Mouse (Mus musculus): ENCODE measurements around the gene Fam129c.

The Fam129c gene

DNA sequence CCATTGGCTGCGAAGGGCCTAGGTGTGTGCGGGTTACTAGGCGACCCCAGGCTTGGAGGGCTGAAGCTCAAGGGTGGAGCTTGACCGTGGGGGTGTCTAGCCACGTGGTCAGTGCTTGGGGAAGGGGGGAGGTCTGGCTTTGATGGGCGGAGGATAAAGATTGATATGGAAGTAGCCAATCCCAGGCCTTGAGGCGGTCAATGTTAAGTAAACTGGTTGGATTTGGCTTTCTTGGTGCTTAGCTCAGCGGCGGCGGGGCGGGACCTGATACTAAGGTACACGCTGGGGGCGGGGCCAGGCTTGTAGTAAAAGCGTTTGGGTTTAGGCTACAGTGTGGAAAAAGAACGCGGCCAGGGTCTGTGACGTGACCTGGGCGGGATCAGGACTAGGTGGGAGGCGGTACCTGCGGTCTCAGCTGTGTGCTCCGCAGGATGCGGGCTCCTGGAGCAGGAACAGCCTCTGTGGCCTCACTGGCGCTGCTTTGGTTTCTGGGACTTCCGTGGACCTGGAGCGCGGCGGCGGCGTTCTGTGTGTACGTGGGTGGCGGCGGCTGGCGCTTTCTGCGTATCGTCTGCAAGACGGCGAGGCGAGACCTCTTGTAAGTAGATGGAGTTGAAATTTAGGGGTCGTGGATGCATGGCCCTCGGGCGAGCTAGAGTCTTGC lies 27.0 kb upstream of the Fam129c start:
- in situ Hi-C loops (cut with MboI; ENCODE audit: low pct_unique_long_range_greater_than_20kb in 1 of 2, low sequenced_read_pairs in 2 of 2, unreplicated experiment in 1 of 2), result no loop called here

DNA sequence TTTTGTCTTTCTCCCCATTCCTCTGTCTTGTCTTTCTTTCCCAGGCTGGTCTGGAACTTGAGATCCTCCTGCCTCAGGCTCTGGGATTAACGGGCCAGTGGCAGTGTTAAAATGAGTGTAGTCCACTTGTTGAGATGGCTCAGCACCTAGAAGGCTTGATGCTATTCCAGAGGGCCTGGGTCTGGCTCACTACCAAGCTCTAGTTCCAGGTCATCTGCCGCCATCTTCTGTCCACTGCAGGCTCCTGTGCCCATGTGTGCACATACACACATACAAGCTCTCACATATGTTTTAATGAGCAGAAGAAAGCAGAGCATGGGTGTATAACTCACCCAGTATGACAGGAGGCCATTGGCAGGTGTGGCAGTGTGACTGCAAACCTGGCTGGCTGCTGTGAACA lies 25.4 kb upstream of the Fam129c start:
- in situ Hi-C loops (cut with MboI; ENCODE audit: low pct_unique_long_range_greater_than_20kb in 1 of 2, low sequenced_read_pairs in 2 of 2, unreplicated experiment in 1 of 2), result no loop called here

DNA sequence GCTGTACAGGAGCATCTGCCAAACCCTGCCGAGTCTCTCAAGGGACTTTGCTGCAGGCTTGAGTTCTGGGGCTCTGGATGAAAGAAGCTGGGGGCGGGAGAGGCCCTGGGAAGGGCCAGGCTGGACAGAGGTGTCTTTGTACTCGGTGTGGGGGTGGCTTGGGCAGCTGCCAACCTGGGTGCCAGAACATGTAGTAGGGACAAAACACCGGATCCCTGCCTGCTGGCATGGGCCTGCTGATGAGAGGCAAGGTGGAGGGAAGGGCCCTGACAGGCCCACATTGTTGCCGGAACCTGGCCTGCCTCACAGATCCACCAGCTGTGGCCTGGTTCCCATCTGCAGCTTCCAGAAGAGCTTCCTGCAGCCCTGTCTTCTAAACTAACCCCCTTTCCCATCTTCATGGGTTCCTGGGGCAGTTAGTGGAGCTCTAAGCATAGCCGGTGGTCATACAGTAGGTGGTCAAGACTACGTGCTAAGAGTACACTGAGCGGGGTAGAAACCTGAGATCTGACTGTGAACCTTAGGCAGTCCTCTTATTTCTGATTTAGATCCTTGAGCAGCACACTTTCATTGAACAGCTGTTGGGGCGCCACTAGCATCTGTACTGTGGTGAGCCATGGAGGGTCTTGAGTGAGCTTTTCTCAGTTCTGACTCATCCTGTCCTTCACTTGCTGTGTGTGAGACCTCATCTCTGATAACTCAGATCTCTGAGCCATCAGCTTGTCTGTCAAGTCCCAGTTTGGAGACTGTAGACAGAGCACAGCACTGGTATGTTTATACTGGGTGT lies 24.4 kb upstream of the Fam129c start:
- in situ Hi-C loops (cut with MboI; ENCODE audit: low pct_unique_long_range_greater_than_20kb in 1 of 2, low sequenced_read_pairs in 2 of 2, unreplicated experiment in 1 of 2), result no loop called here

DNA sequence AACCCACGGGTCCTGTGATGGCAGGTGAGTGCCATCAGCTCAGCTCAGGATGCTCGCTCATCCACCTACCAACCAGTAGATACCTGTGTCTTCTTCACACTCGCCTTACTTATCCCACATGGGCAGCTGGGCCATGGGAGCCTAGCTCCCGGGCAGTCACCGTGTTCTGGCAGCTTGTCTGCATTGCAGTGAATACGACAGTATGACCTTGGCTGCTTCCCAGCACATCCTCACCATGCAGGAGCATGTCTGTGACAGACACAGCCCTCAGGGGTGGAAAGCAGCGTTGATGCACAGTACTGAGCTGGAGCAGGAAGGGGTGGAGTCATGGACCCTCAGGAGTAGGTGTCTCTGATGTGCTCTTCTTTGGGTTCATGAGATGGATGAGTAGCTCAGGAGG lies 23.0 kb upstream of the Fam129c start:
- in situ Hi-C loops (cut with MboI; ENCODE audit: low pct_unique_long_range_greater_than_20kb in 1 of 2, low sequenced_read_pairs in 2 of 2, unreplicated experiment in 1 of 2), result no loop called here

DNA sequence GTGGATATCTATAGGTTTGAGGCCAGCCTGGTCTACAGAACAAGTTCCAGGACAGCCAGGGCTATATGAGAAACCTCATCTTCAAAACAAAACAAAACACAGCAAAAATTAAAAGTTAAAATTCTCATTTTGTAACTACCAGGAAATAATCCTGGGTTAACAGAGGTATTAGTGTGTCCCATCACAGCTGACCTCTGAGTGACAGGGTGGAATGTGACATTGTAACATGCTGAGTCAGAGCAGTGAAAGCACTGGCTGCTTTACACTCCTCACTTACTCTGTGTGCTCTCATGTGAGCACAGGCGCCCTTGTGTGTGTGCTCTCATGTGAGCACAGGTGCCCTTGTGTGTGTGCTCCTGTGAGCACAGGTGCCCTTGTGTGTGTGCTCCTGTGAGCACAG lies 22.4 kb upstream of the Fam129c start:
- in situ Hi-C loops (cut with MboI; ENCODE audit: low pct_unique_long_range_greater_than_20kb in 1 of 2, low sequenced_read_pairs in 2 of 2, unreplicated experiment in 1 of 2), result no loop called here

DNA sequence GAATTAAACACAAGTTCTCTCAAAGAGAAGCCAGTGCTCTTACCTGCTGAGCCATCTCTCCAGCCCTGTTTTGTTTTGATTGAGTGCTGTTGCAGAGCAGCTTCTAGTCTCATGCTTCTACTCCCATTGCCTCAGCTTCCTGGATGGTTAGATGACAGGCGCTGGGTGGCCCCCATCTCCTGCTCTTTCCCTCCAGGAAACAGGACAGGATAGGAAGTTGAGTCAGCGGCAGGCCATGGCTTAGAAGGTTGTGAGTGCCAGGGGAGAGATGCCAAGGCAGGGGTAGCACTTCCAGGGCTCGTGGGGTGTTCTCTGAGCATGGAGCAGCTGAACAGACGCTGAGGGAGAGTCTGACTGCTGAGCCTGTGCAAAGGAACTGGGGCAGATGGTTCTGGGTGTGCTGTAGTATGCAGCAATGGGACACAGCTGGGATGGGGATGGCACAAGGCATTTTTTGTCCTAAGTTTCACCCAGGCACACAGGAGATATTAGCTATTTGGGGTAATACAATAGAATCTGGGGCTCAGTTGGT lies 19.5 kb upstream of the Fam129c start:
- in situ Hi-C loops (cut with MboI; ENCODE audit: low pct_unique_long_range_greater_than_20kb in 1 of 2, low sequenced_read_pairs in 2 of 2, unreplicated experiment in 1 of 2), result no loop called here

DNA sequence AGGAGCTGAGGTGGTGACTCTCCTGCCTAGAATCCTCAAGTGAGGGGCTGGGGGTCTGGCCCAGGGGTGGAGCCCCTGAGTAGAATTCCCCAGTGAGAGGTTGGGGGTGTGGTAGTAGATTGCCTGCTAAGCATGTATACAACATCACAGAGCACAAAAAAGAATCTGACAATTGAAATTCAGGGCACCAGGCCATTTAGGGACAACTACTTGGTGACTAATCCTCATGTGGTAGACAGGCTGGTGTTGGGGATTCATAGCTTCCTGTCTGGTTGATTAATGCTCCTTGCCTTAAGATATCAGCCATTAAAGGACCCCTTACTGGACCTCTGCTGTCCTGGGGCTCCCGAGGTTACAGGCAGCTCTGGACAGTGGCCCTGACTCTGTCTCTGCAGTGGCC lies 18.4 kb upstream of the Fam129c start:
- in situ Hi-C loops (cut with MboI; ENCODE audit: low pct_unique_long_range_greater_than_20kb in 1 of 2, low sequenced_read_pairs in 2 of 2, unreplicated experiment in 1 of 2), result no loop called here

DNA sequence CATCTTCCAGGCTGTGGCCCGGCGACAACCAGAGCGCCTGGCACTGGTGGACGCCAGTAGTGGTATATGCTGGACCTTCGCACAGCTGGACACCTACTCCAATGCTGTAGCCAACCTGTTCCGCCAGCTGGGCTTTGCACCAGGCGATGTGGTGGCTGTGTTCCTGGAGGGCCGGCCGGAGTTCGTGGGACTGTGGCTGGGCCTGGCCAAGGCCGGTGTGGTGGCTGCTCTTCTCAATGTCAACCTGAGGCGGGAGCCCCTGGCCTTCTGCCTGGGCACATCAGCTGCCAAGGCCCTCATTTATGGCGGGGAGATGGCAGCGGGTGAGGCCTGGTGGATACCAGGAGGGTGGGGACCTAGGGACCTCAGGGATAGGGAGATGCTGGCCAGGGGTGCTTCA lies 18.0 kb upstream of the Fam129c start:
- in situ Hi-C loops (cut with MboI; ENCODE audit: low pct_unique_long_range_greater_than_20kb in 1 of 2, low sequenced_read_pairs in 2 of 2, unreplicated experiment in 1 of 2), result no loop called here

DNA sequence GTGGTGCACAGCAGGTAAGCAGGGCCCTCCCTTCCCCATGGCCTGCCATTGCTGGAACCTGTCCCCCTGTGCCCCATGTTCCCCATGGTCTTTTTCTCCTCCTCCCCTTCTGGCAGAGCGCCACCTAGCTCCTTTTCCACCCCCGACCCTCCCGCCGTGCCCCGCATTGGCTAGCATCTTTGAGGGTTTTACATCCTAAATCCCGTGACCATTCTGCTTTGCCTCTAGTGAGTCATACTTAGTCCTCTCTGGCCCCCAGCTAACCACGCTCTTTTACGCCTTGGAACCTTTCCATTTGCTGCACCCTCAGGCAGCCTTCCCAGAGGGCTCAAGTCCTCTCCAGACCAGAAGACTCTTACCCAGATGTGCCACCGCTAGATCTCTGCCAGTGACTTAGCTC lies 17.2 kb upstream of the Fam129c start:
- in situ Hi-C loops (cut with MboI; ENCODE audit: low pct_unique_long_range_greater_than_20kb in 1 of 2, low sequenced_read_pairs in 2 of 2, unreplicated experiment in 1 of 2), result no loop called here

DNA sequence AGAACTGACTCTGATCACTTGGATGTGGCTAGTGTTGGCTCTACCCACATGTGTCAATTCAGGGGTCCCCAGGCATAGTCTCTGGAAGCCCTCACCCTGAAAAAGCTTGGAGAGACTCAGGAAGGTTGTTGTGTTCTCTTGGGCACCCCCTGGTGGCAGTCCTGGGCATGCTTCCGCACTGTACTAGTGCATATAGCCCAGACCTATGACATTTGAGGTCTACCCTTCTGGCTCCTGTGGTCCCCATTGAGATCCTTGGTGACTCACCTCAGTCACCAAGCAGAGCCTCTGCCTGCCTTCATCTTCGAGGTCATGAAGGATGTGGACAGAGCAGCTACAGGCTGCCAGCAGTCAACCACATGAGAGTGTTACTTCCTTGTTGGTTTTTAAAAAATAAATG lies 10.6 kb upstream of the Fam129c start:
- in situ Hi-C loops (cut with MboI; ENCODE audit: low pct_unique_long_range_greater_than_20kb in 1 of 2, low sequenced_read_pairs in 2 of 2, unreplicated experiment in 1 of 2), result no loop called here

DNA sequence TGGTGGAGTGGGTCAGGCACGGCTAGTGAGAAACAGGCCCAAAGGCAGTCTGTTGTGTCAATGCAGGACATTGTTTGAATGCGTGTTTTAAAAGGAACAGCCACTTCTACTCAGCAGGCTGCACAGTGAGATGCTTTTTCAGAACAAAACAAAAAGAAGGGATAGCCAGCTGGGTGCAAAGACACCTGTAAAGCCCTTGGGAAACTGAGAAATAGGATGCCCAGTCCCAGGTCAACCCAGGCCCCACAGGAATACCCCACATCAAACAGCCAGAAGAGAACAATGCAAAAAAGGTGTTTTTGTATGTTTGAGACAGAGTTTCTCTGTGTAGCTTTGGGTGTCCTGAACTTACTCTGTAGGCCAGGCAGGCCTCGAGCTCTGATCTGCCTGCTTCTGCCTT lies 8.7 kb upstream of the Fam129c start:
- in situ Hi-C loops (cut with MboI; ENCODE audit: low pct_unique_long_range_greater_than_20kb in 1 of 2, low sequenced_read_pairs in 2 of 2, unreplicated experiment in 1 of 2), result no loop called here

DNA sequence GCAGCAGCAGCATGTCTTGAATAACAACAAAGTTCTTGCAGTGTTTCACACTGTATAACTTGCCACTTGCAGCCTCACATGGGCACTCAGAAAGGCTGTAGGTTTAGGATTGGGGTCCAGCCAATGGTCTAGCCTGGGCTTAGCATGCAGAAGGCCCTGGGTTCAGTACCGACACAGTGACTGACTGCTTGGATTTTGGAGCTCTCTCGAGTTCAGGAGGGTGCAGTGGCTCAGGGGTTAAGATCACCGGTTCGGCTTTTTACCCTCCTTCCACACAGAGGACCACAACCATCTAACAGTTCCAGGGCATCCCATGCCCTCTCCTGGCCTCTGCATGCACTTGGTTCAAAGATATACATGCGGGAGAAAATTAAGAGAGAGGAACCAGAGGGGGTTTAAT lies 6.4 kb upstream of the Fam129c start:
- in situ Hi-C loops (cut with MboI; ENCODE audit: low pct_unique_long_range_greater_than_20kb in 1 of 2, low sequenced_read_pairs in 2 of 2, unreplicated experiment in 1 of 2), result no loop called here

DNA sequence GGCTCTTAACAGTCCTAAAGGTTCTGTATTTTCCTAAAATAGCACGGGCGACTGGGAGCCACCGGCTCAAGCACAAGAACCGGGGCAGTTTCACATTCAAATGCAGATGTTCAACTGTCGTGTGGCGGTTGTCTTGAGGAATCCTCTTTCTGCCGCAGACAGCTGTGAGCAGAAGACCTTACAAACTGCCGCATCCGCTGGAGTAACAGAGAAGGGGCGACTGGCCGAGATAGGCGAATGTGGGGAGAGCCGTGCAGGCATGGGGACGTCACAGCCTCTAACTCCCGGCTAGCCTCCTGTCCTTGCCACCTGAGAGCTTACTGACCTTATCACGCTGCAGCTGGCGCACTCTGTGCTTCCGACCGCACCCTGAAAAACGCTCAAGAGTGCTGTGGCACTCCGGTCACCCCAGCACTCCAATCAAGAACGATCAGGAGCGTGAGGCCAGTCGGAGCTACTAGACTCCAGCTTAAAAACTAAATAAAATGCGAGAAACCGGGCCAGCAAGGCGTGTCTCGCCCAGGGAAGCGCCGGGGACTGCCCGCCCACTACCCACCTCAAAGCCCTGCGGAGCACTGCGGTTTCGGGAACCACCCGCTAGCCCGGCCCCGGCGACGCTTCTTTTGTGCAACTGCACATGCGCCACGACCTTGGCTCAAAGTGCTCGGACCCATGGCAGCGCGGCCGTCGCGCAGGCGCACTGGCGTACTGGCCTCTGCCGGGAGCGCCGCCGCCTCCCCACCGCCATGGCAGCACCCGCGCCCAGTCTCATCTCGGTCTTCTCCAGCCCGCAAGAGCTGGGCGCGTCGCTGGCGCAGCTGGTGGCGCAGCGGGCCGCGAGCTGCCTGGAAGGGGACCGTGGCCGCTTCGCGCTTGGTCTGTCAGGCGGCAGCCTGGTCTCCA lies 5.7 kb upstream of the Fam129c start, which contains the start of gene Pgls:
Pgls (plus strand) TSS at position 706 of the 903 bp plus-strand sequence.
- in situ Hi-C loops (cut with MboI; ENCODE audit: low pct_unique_long_range_greater_than_20kb in 1 of 2, low sequenced_read_pairs in 2 of 2, unreplicated experiment in 1 of 2), result no loop called here

DNA sequence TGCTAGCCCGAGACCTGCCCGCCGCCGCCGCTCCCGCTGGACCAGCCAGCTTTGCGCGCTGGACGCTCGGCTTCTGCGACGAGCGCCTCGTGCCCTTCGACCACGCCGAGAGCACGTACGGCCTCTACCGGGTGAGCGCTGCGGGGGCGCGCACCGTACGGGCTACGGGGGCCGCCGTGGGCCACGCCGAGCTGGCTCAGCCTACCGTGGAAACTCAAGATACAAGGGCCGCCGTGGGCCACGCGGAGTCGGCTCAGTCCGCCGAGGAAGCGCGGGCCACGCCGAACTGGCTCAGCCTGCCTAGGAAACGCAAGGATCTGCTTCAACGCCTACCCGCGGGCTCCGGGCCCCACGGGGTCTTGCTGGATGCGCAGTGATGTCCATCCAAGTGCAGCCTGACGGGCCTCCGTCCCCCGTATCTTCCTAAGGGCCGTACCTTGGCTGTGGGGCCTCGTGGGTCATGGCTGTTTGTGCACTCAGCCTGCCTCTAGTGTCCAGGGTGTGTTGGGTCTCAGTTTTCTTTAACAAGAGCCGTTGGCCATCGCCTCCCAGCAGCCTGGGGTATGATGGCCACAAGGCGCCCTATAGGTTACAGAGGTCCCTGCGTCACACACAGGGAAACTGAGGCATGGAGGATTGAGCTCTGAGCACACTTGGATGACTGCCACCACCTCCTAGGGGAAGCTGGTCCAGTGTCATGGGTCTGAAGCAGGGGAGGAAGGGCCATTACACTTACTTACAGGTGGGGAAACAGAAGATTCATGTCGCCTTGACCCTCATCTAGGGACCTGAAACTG lies 4.9 kb upstream of the Fam129c start:
- in situ Hi-C loops (cut with MboI; ENCODE audit: low pct_unique_long_range_greater_than_20kb in 1 of 2, low sequenced_read_pairs in 2 of 2, unreplicated experiment in 1 of 2), result no loop called here

DNA sequence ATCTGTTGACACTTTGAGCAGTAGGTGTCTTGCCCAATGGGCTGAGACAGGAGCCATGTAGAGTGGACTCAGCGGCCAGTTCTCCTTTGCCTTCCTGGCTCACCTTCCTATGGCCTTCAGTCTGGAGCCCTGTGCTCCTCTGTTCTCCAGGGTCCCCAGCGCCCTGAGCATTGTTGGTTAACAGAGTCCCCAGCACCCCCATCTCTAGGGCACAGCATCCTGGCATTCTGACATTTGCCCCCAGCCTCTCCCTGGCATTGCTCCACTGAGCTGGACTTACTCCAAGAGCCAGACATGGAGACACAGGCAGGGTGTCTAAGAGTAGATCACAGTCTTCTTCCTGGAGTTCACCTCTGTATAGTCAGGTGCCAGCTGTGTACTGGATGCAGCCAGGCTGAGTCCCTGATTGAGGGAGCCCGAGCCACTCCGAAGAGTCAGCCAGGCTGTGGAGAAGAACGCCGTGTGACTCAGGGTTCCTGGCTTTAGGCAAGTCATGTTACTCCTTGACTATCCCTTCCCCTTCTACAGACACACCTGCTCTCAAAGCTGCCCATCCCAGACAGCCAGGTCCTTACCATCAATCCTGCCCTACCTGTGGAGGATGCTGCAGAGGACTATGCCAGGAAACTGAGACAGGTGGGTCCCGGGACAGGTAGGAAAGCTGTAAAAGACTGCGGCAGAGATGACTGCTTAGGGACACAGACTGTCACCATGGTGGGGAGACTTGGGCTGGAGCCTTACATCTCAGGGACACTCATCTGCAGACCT lies 3.7 kb upstream of the Fam129c start:
- in situ Hi-C loops (cut with MboI; ENCODE audit: low pct_unique_long_range_greater_than_20kb in 1 of 2, low sequenced_read_pairs in 2 of 2, unreplicated experiment in 1 of 2), result no loop called here

DNA sequence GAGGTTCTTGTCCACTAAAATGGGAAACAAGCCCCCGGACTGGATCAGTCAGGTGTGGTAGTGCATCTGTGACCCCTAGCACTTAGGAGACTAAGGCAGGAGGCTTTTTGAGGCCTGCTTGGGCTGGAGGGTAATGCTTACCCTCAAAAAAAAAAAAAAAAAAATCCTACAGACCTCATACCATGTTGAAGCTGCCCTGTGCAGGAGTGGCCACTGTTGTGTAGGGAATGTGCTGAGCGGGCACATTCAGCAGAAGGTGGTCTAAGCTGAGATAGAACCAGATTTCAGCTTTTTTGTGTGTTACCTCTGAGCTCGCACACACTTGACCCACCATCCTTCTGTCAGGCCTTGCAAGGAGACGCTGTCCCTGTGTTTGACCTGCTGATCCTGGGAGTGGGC lies 3.1 kb upstream of the Fam129c start:
- in situ Hi-C loops (cut with MboI; ENCODE audit: low pct_unique_long_range_greater_than_20kb in 1 of 2, low sequenced_read_pairs in 2 of 2, unreplicated experiment in 1 of 2), result no loop called here

DNA sequence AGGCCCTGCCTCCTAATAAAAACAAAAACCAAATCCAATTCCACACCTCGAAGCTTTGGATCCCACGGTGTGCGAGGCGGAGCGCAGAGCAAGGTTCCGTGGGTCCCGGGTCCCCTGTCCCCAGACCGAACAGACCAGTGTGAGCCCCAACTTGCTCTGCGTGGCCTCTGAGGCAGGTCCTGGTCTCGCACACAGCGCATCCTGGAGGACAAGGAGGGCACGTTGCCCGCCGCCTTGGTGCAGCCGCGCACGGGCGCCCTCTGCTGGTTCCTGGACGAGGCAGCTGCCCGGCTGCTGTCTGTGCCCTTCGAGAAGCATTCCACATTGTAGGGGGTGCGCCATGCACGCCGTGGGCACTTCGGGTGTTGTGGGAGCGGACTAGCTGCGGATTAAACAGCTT lies 1.6 kb upstream of the Fam129c start:
- in situ Hi-C loops (cut with MboI; ENCODE audit: low pct_unique_long_range_greater_than_20kb in 1 of 2, low sequenced_read_pairs in 2 of 2, unreplicated experiment in 1 of 2), result no loop called here

DNA sequence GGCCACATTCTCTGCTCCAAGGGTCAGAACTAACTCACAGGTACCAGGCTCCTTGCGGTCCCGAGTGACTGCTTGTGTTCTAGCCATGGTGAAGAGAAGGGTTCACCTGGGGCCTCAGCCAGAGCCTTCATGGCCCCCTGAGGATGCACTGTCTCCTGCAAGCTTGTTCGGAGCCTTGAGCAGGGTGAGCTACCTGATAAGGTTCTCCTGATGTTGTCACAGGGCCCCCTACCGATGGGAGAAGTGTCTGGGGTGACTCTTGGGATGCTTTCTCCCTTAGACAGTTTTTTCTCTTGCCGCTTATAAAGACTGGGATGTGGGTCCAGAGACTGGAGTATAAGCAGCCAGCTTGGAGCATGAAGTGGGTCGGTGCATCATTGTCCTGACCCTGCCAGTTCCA lies 1.1 kb upstream of the Fam129c start:
- in situ Hi-C loops (cut with MboI; ENCODE audit: low pct_unique_long_range_greater_than_20kb in 1 of 2, low sequenced_read_pairs in 2 of 2, unreplicated experiment in 1 of 2), result no loop called here
